Mouse (Mus musculus) midbrain, embryonic 13.5 days (tissue): ENCODE results near the gene Cyp2b9. TPM values are rescaled to one million over a fixed set of nuclear protein-coding genes. Genes with fewer than 3 reads are reported as not detected.
"Not testable (repeated sequence)": the region's sequence is repeated elsewhere in the genome, so short reads cannot be mapped to it uniquely, and the experiment has no call there.

Source experiments
- ATAC-seq: fragments of 200-750 bp; cut with Nextera tagmentation; 2 replicates; pipeline ENCODE4 v1.8.0; 2017; ENCODE audit warnings: mild to moderate bottlenecking, moderate TSS enrichment, moderate library complexity
- H3K27ac ChIP-seq: fragments of 300-500 bp; sonication (generic); 2 replicates; pipeline ENCODE4 v1.5.1; 2015; ENCODE audit warnings: inconsistent platforms, mild to moderate bottlenecking, moderate library complexity
- H3K27me3 ChIP-seq: fragments of 300-500 bp; sonication (generic); 2 replicates; pipeline ENCODE4 v1.6.1; 2015; ENCODE audit warnings: mild to moderate bottlenecking, inconsistent platforms
- H3K36me3 ChIP-seq: fragments of 300-500 bp; sonication (generic); 2 replicates; pipeline ENCODE4 v1.6.1; 2015; ENCODE audit warnings: mild to moderate bottlenecking, inconsistent platforms
- H3K4me1 ChIP-seq: fragments of 300-500 bp; sonication (generic); replicated peaks from 2 replicates; pipeline ENCODE4 v1.6.1; 2015; ENCODE audit warnings: inconsistent platforms
- H3K4me2 ChIP-seq: fragments of 300-500 bp; sonication (generic); replicated peaks from 2 replicates; pipeline ENCODE4 v1.6.1; 2015; ENCODE audit warnings: moderate library complexity, mild to moderate bottlenecking, inconsistent platforms
- H3K4me3 ChIP-seq: fragments of 300-500 bp; sonication (generic); replicated peaks from 2 replicates; pipeline ENCODE4 v1.5.1; 2015; ENCODE audit warnings: mild to moderate bottlenecking, inconsistent platforms
- H3K9ac ChIP-seq: fragments of 300-500 bp; sonication (generic); replicated peaks from 2 replicates; pipeline ENCODE4 v1.6.1; 2015; ENCODE audit warnings: mild to moderate bottlenecking, inconsistent platforms
- H3K9me3 ChIP-seq: fragments of 300-500 bp; sonication (generic); 2 replicates; pipeline ENCODE4 v1.6.1; 2016; ENCODE audit warnings: mild to moderate bottlenecking, inconsistent platforms
- WGBS: fragments of 180-500 bp; shearing (Covaris S2); methylation state at CpG from one replicate; pipeline ENCODE4 v1.1.7; 2015; 5-methylcytosine and 5-hydroxymethylcytosine counted together
- polyA plus RNA-seq: library from polyadenylated mRNA; unstranded; fragments of >200 nt; fragmentation: Nextera tagmentation; extraction: Ambion mirVana; gene quantifications from 2 replicates; pipeline ENCODE4 v1.2.1, GENCODE M21; 2015

Gene Cyp2b9
- polyA plus RNA-seq = not detected in 2 replicates

GRCm38 (mm10) chr7:26173111-26173510, at the start of gene Cyp2b9:
Gene Cyp2b9, plus strand, starts transcription at chr7:26173411.
- not testable (repeated sequence) for H3K4me1 ChIP-seq, ATAC-seq, H3K4me2 ChIP-seq, H3K27me3 ChIP-seq, H3K36me3 ChIP-seq, H3K4me3 ChIP-seq, H3K27ac ChIP-seq, H3K9ac ChIP-seq
- WGBS = 74% methylated on average over 2 of the region's 3 CpGs
- peaks cover 14% of the 10 kb centered on the region; the same call in 1 of the 2 replicates for H3K9me3 ChIP-seq

GRCm38 (mm10) chr7:26139623-26140022, 33.6 kb upstream of the Cyp2b9 start:
- not testable (repeated sequence) for H3K9me3 ChIP-seq, H3K27ac ChIP-seq, H3K9ac ChIP-seq, H3K36me3 ChIP-seq, H3K4me1 ChIP-seq, ATAC-seq, H3K4me3 ChIP-seq, H3K27me3 ChIP-seq, H3K4me2 ChIP-seq
- no CpG with 5 or more reads among the region's 2 CpGs for WGBS

GRCm38 (mm10) chr7:26143657-26144056, 29.6 kb upstream of the Cyp2b9 start:
- not testable (repeated sequence) for H3K4me1 ChIP-seq, H3K4me3 ChIP-seq, H3K9me3 ChIP-seq, H3K9ac ChIP-seq, H3K4me2 ChIP-seq, H3K36me3 ChIP-seq, H3K27ac ChIP-seq, ATAC-seq, H3K27me3 ChIP-seq
- WGBS = 71% methylated on average over 1 of the region's 3 CpGs

- not testable (repeated sequence) for H3K4me3 ChIP-seq, H3K4me1 ChIP-seq, ATAC-seq, H3K36me3 ChIP-seq, H3K4me2 ChIP-seq, H3K27me3 ChIP-seq, H3K9ac ChIP-seq, H3K27ac ChIP-seq
- H3K9me3 ChIP-seq = peaks cover 20% of the 10 kb centered on the region
- 85% methylated on average over 3 of the region's 3 CpGs for WGBS
Observed at GRCm38 (mm10) chr7:26168765-26169536, 4.3 kb upstream of the Cyp2b9 start.

GRCm38 (mm10) chr7:26201083-26201482, 27.9 kb downstream of the Cyp2b9 start:
- H3K9me3 ChIP-seq = peaks cover 49% of the 10 kb centered on the region
- H3K9ac ChIP-seq = no peak overlapping the region
- H3K4me3 ChIP-seq = no peak overlapping the region
- H3K27me3 ChIP-seq = no peaks in the 10 kb centered on the region
- H3K36me3 ChIP-seq = no peaks in the 10 kb centered on the region
- WGBS = 24% methylated on average over 2 of the region's 2 CpGs
- ATAC-seq = no peak
- H3K4me1 ChIP-seq = no peaks in the 10 kb centered on the region
- no peak overlapping the region for H3K27ac ChIP-seq
- no peak overlapping the region for H3K4me2 ChIP-seq

DNA sequence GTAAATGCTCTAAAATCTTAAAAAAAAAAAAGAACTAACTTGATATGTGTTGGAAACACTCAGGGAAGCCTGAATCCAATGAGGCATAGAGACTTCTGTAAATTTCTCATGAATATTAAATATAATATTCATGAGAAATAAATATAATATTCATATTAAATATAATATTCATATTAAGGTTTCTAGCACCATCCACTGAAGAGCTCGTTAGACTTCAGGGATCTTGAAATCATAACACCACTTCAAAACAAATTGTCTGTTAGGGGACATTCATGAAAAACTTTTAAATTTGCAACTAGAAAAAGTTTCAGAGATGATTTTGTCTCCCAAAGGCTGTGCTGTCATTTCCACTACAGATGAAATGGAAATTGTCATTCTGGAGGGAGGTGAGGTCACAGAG, 86.8 kb downstream of the Cyp2b9 start, which contains the start of gene Vmn1r184:
Gene Vmn1r184 (plus strand): TSS at position 301 of the 400 bp plus-strand sequence.
- not testable (repeated sequence) for H3K36me3 ChIP-seq, H3K27me3 ChIP-seq, H3K4me3 ChIP-seq, H3K4me2 ChIP-seq, H3K9ac ChIP-seq, H3K27ac ChIP-seq, H3K9me3 ChIP-seq, H3K4me1 ChIP-seq, ATAC-seq
- WGBS = 90% methylated on average over 1 of the region's 1 CpGs

Other genes starting within 250 kb of the Cyp2b9 start
- gene Cyp2b13, start 111.9 kb upstream of the Cyp2b9 start, polyA plus RNA-seq = not detected in 2 replicates
- gene Vmn1r184, start 86.9 kb downstream of the Cyp2b9 start, polyA plus RNA-seq = not detected in 2 replicates
- gene Cyp2a4, start 133.8 kb downstream of the Cyp2b9 start, polyA plus RNA-seq = not detected in 2 replicates
- not detected in 2 replicates for gene Nlrp9c, start 230.3 kb downstream of the Cyp2b9 start, polyA plus RNA-seq